Mouse (Mus musculus) forebrain, embryonic 16.5 days (tissue): ENCODE data around the gene Kat8. TPM values are rescaled to one million over a fixed set of nuclear protein-coding genes. Genes with fewer than 3 reads are reported as not detected.

ENCODE experiments used
- ATAC-seq: fragments of 200-750 bp; cut with Nextera tagmentation; 2 replicates; pipeline ENCODE4 v1.8.0; 2017; ENCODE audit warnings: mild to moderate bottlenecking, moderate library complexity
- H3K27ac ChIP-seq: fragments of 300-500 bp; sonication (generic); 2 replicates; pipeline ENCODE4 v1.5.1; 2014; ENCODE audit warnings: low read length, control low read depth
- H3K27me3 ChIP-seq: fragments of 300-500 bp; sonication (generic); replicated peaks from 2 replicates; pipeline ENCODE4 v1.6.1; 2014; ENCODE audit warnings: low read length; ENCODE audit not compliant: control insufficient read depth, insufficient read depth
- H3K36me3 ChIP-seq: fragments of 300-500 bp; sonication (generic); 2 replicates; pipeline ENCODE4 v1.6.1; 2014; ENCODE audit not compliant: control insufficient read depth, insufficient read depth
- H3K4me1 ChIP-seq: fragments of 300-500 bp; sonication (generic); replicated peaks from 2 replicates; pipeline ENCODE4 v1.6.1; 2014; ENCODE audit warnings: low read length; ENCODE audit not compliant: control insufficient read depth, insufficient read depth
- H3K4me2 ChIP-seq: fragments of 300-500 bp; sonication (generic); 2 replicates; pipeline ENCODE4 v1.6.1; 2014; ENCODE audit warnings: mild to moderate bottlenecking, low read length, control low read depth
- H3K4me3 ChIP-seq: fragments of 300-500 bp; sonication (generic); replicated peaks from 2 replicates; pipeline ENCODE4 v1.5.1; 2014; ENCODE audit warnings: mild to moderate bottlenecking, low read length, control low read depth
- H3K9ac ChIP-seq: fragments of 300-500 bp; sonication (generic); replicated peaks from 2 replicates; pipeline ENCODE4 v1.6.1; 2014; ENCODE audit warnings: low read depth, low read length, control low read depth
- H3K9me3 ChIP-seq: fragments of 300-500 bp; sonication (generic); 2 replicates; pipeline ENCODE4 v1.6.1; 2016; ENCODE audit warnings: low read length; ENCODE audit not compliant: control insufficient read depth
- WGBS: fragments of 180-500 bp; shearing (Covaris S2); extraction: QIAGEN DNeasy Blood & Tissue Kit; methylation state at CpG from one replicate; pipeline ENCODE4 v1.1.7; 2014; 5-methylcytosine and 5-hydroxymethylcytosine counted together
- polyA plus RNA-seq: library from polyadenylated mRNA; unstranded; fragments of >200 nt; fragmentation: Nextera tagmentation; extraction: Ambion mirVana; gene quantifications from 2 replicates; pipeline ENCODE4 v1.2.1, GENCODE M21; 2015

Gene Kat8
- polyA plus RNA-seq, 1 experiment from 2014 or later: 53.3 TPM

DNA sequence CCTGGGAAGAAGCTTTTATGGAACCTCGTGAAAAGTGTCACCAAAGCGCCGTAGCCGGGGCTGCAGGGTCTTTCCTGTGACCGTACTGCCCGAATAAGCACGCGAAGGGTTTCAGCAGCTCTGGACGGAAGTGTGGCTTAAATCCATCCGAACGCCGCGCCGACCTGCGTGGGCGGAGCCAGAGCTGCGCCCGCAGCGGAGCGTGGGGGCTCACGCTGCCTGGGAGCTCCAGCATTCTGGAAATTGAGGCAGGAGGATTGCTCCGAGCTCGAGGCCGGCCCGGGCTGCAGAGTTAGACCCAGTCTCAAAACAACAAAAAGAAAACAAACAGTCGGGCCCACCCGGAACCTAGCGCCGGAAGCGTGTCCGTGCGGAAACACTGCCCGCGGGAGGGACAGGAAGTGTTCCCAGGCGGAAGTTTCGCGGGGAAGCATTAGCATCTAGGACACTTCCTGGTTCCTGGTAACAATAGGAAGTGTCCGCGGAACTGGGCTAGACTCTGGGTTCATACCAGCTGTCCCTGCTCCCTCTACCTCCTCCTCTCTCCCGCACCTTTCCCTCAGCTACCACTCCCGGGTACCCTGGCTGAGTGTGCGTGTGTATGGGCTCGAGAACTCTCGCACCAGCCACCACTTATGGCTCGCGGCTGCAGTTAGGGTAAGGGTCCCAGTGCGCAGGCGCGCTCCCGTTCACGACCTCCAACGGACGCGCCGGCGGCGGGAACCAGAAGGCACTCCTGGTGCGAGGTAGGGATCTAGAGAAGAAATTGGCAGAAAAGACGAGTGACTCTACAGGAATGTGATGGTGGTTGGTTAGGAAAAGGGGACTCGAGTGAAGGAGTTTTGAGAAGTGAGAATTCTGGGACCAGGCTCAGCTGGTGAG lies 35.6 kb upstream of the Kat8 start, which contains the start of gene Zfp668:
TSS of gene Zfp668 (minus strand) at position 362 of the 882 bp plus-strand sequence.
- Histone ChIP-seq H3K27me3 (no peaks in the 10 kb centered on the region), H3K36me3 (peaks cover 29% of the 10 kb centered on the region), H3K4me3 (peak within 1 kb of the TSS; percentile 93), H3K9ac (peak within 1 kb of the TSS; percentile 100), H3K4me1 (peaks cover 27% of the 10 kb centered on the region), H3K4me2 (peak within 1 kb of the TSS; percentile 70), H3K9me3 (no peaks in the 10 kb centered on the region), H3K27ac (peak within 1 kb of the TSS; percentile 100)
- WGBS: under 1% methylated on average over 60 of the region's 60 CpGs
- peak; percentile 64 for ATAC-seq

DNA sequence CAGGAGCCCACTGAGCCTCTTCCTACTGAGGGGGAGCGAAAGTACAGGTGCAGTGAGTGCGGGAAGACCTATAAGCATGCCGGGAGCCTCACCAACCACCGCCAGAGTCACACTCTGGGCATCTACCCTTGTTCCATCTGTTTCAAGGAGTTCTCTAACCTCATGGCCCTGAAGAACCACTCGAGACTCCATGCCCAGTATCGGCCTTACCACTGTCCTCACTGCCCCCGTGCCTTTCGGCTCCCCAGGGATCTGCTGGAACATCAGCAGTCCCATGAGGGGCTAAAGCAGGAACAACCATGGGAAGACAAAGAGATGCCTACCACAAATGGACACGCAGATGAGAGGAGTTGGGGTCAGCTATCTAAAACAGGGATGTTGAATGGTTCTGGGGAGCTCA lies 33.0 kb upstream of the Kat8 start:
- WGBS: 98% methylated on average over 9 of the region's 9 CpGs
- peaks cover 21% of the 10 kb centered on the region for H3K4me1 ChIP-seq
- H3K36me3 ChIP-seq: peaks cover 39% of the 10 kb centered on the region
- H3K9ac ChIP-seq: no peak overlapping the region
- no peaks in the 10 kb centered on the region for H3K9me3 ChIP-seq
- no peak overlapping the region for H3K4me3 ChIP-seq
- H3K4me2 ChIP-seq: no peak overlapping the region
- H3K27me3 ChIP-seq: no peaks in the 10 kb centered on the region
- H3K27ac ChIP-seq: no peak overlapping the region
- ATAC-seq: no peak

DNA sequence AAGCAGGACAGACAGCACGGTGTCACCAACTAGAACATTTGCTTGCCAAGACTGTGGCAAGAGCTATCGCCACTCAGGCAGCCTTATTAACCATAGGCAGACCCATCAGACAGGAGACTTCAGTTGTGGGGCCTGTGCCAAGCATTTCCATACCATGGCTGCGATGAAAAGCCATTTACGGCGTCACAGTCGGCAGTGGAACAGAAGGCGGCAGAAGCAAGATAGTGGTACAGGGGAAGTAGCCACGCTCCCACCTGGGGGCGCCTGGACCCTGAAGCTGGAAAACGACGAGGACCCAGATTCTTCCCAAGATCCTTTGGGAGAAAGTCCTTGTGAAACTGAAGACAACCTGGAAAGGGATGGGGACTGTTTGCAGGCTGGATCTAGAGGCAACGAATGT lies 31.9 kb upstream of the Kat8 start:
- 87% methylated on average over 12 of the region's 12 CpGs for WGBS
- H3K4me1 ChIP-seq: peaks cover 25% of the 10 kb centered on the region
- no peaks in the 10 kb centered on the region for H3K27me3 ChIP-seq
- no peak overlapping the region for H3K9ac ChIP-seq
- peaks cover 39% of the 10 kb centered on the region for H3K36me3 ChIP-seq
- no peak overlapping the region for H3K27ac ChIP-seq
- ATAC-seq: no peak
- H3K4me3 ChIP-seq: no peak overlapping the region
- H3K4me2 ChIP-seq: no peak overlapping the region
- no peaks in the 10 kb centered on the region for H3K9me3 ChIP-seq

DNA sequence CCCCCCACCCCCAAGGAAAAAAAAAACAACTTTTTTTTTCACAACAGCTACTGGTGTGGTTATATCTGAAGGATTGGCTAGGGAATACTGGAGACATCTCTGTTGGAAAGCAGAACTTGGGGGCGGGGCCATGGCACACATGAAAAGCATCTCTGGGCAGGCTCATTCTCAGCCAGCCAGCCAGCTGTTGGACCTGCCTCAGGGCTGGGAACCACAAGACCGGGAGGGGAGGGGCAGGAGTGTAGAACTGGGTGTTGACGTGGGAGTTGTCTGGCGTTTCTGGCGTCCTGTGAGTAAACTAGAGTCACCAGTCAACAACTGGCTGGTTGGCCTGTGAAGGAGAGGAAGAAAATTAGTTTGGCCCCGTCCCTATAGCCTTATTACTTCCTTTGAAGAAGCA lies 26.4 kb upstream of the Kat8 start:
- Histone ChIP-seq H3K27me3 (no peaks in the 10 kb centered on the region), H3K27ac (no peak overlapping the region), H3K9ac (no peak overlapping the region), H3K4me2 (no peak overlapping the region), H3K4me1 (peaks cover 19% of the 10 kb centered on the region), H3K36me3 (peaks cover 41% of the 10 kb centered on the region), H3K9me3 (no peaks in the 10 kb centered on the region), H3K4me3 (no peak overlapping the region)
- ATAC-seq: no peak
- WGBS: 74% methylated on average over 6 of the region's 6 CpGs

DNA sequence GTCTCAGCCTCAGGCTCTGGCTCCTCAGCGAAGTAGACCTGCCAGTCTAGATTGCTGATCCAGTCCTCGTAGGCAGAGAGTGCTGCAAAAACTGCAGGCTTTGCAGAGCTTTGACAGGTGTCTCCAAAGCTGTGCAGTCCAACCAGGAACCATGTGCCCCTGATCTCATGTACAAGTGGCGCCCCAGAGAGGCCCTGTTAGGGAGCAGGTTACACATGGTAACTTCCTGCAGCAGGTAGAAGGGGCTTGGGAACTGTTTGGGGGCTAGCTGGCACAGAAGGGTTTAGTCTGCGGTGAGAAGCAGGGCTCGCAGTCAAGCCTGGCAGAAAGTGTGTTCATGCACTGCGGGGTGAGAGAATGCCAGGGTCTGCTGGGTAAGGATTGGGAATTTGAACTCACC lies 25.8 kb upstream of the Kat8 start:
- Histone ChIP-seq H3K4me3 (no peak overlapping the region), H3K27me3 (no peaks in the 10 kb centered on the region), H3K9me3 (no peaks in the 10 kb centered on the region), H3K27ac (no peak overlapping the region), H3K36me3 (peaks cover 35% of the 10 kb centered on the region), H3K4me1 (peaks cover 19% of the 10 kb centered on the region), H3K9ac (no peak overlapping the region), H3K4me2 (no peak overlapping the region)
- no peak for ATAC-seq
- 94% methylated on average over 6 of the region's 6 CpGs for WGBS

DNA sequence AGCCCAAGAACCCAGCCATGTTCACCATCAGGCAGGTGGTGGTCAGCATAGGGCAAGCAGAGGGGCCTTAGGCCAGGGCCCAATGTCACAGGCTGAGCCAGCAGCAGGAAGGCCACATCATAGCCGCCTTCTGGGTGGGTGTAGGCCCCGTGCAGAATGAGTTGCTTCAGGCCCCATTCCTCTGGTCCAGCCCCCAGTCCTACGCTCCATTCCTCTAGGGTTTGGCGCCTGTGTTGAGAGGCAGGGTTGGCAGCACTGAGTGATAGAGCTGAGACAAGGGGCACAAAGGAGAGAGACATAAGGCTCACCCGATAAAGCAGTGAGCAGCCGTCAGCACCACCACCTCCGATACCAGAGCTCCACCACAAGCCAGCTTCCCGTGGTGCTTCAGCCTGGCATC lies 25.1 kb upstream of the Kat8 start:
- no peak for ATAC-seq
- no peaks in the 10 kb centered on the region for H3K27me3 ChIP-seq
- H3K4me2 ChIP-seq: no peak overlapping the region
- no peak overlapping the region for H3K4me3 ChIP-seq
- no peak overlapping the region for H3K27ac ChIP-seq
- 88% methylated on average over 8 of the region's 8 CpGs for WGBS
- no peak overlapping the region for H3K9ac ChIP-seq
- H3K36me3 ChIP-seq: peaks cover 33% of the 10 kb centered on the region
- H3K4me1 ChIP-seq: peaks cover 19% of the 10 kb centered on the region
- H3K9me3 ChIP-seq: no peaks in the 10 kb centered on the region

DNA sequence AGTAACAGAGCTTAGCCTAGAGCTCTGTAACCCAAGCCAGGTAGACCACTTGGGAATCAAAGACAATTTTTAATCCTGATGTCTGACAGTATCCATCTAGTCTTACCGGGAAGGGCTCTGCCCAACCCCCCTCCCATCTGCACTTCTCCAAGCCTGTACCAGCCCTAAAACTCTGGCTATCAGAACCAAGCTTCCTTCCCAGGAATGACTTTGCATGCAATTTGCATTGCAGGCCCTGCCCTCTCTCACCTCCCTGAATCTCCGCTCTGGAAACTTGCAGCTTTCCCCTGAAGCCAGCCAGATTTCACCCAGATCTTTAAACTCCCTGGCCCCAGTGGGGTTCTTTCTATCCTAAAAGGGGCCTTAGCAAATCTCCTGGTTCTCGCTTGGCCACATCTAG lies 24.5 kb upstream of the Kat8 start:
- Histone ChIP-seq H3K9me3 (no peaks in the 10 kb centered on the region), H3K9ac (no peak overlapping the region), H3K4me3 (no peak overlapping the region), H3K4me2 (no peak overlapping the region), H3K36me3 (peaks cover 35% of the 10 kb centered on the region), H3K27ac (no peak overlapping the region), H3K4me1 (peaks cover 19% of the 10 kb centered on the region), H3K27me3 (no peaks in the 10 kb centered on the region)
- no peak for ATAC-seq
- WGBS: 81% methylated on average over 3 of the region's 3 CpGs

DNA sequence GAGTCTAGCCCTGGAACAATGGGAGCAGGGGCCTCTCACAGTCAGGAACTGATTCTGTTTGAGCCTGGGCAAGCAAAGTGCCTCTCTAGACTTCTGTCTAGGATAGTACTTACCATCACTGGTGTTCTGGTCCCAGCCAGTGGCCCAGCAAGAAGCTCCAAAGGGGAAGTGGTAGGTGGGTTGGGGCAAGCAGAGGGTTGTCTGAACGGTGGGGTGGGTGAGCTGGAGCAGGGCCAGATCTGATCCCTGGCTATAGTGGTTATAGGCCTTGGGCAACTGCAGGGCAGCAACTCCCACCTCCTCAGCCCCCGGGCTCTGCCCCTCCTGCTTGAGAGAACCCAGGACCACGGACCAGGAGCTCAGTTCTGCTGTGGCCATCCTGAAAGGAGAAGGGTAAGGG lies 23.5 kb upstream of the Kat8 start:
- no peak for ATAC-seq
- Histone ChIP-seq H3K9ac (no peak overlapping the region), H3K27ac (no peak overlapping the region), H3K9me3 (no peaks in the 10 kb centered on the region), H3K4me3 (no peak overlapping the region), H3K4me1 (peaks cover 15% of the 10 kb centered on the region), H3K36me3 (peaks cover 27% of the 10 kb centered on the region), H3K4me2 (no peak overlapping the region), H3K27me3 (no peaks in the 10 kb centered on the region)
- WGBS: 74% methylated on average over 3 of the region's 3 CpGs

DNA sequence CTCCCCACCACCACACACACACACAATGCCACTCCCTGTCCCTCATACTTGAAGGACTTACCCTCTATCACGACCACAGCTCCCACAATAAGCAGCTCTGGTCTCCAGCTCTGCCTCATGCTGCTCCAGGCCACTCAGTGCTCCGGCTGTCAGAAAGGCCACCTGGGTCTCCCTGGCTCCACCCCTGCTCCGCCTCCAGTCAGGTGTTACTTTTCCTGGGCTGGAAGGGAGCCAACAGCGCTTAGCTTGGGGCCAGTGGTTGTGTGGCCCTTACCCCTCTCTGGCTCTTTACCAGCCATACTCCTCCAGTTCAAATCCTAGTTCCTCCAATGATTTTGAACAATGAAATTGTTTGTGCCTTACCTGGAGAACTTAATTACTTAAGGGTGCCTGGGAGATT lies 21.5 kb upstream of the Kat8 start, which contains the start of gene Prss53:
TSS of gene Prss53 (minus strand) at position 173 of the 400 bp plus-strand sequence.
- Histone ChIP-seq H3K4me3 (no peak within 1 kb of the TSS), H3K9me3 (no peaks in the 10 kb centered on the region), H3K4me1 (peaks cover 8% of the 10 kb centered on the region), H3K27ac (no peak within 1 kb of the TSS), H3K9ac (no peak within 1 kb of the TSS), H3K4me2 (no peak within 1 kb of the TSS), H3K27me3 (no peaks in the 10 kb centered on the region), H3K36me3 (peaks cover 24% of the 10 kb centered on the region)
- ATAC-seq: no peak
- WGBS: 17% methylated on average over 4 of the region's 4 CpGs
